Mouse (Mus musculus) heart, adult 11 months (tissue): Measurements from ENCODE around the gene AC109138.7.

ENCODE experiments used
- DNase-seq: peaks from one replicate; pipeline ENCODE4 v3.0.0; 2022

AC109138.7 gene

GRCm38 (mm10) chr19:4214071-4214770 is at the start of gene AC109138.7, which contains the start of gene Clcf1:
TSS of gene AC109138.7 (plus strand) at chr19:4214357.
TSS of gene Clcf1 (plus strand) at chr19:4214238.
- DNase-seq, result peak; percentile 97

GRCm38 (mm10) chr19:4164721-4165120 is 49.4 kb upstream of the AC109138.7 start:
- DNase-seq, result no peak

- no peak for DNase-seq
Measured at GRCm38 (mm10) chr19:4166678-4167476, 47.3 kb upstream of the AC109138.7 start.

- DNase-seq, result peak; percentile 100
Measured at GRCm38 (mm10) chr19:4169378-4169784, 44.8 kb upstream of the AC109138.7 start.

GRCm38 (mm10) chr19:4169810-4170209 is 44.3 kb upstream of the AC109138.7 start:
- peak; percentile 97 for DNase-seq

GRCm38 (mm10) chr19:4170723-4171392 is 43.3 kb upstream of the AC109138.7 start:
- DNase-seq, result peak; percentile 94

- DNase-seq, result peak; percentile 97
Measured at GRCm38 (mm10) chr19:4171393-4172290, 42.5 kb upstream of the AC109138.7 start.

- no peak for DNase-seq
Measured at GRCm38 (mm10) chr19:4172925-4173324, 41.2 kb upstream of the AC109138.7 start.

- DNase-seq, result peak; percentile 96
Measured at GRCm38 (mm10) chr19:4175368-4175947, 38.7 kb upstream of the AC109138.7 start, which contains the start of gene Carns1. TSS of gene Carns1 (minus strand) at chr19:4175479.

- DNase-seq, result no peak
Measured at GRCm38 (mm10) chr19:4180411-4180810, 33.7 kb upstream of the AC109138.7 start.

- DNase-seq, result peak; percentile 96
Measured at GRCm38 (mm10) chr19:4181892-4182291, 32.3 kb upstream of the AC109138.7 start.

- DNase-seq, result no peak
Measured at GRCm38 (mm10) chr19:4183689-4184088, 30.5 kb upstream of the AC109138.7 start.

GRCm38 (mm10) chr19:4184976-4185975 is 28.9 kb upstream of the AC109138.7 start:
- peak; percentile 93 for DNase-seq

GRCm38 (mm10) chr19:4187303-4187702 is 26.9 kb upstream of the AC109138.7 start:
- no peak for DNase-seq

- peak; percentile 93 for DNase-seq
Measured at GRCm38 (mm10) chr19:4189051-4189620, 25.0 kb upstream of the AC109138.7 start.

- peak; percentile 97 for DNase-seq
Measured at GRCm38 (mm10) chr19:4190831-4191334, 23.3 kb upstream of the AC109138.7 start, which contains the start of gene Tbc1d10c. TSS of gene Tbc1d10c (minus strand) at chr19:4191284.

- peak; percentile 99 for DNase-seq
Measured at GRCm38 (mm10) chr19:4191528-4192250, 22.5 kb upstream of the AC109138.7 start, which contains the start of gene Ppp1ca. TSS of gene Ppp1ca (plus strand) at chr19:4192065.

GRCm38 (mm10) chr19:4192251-4192985 is 21.7 kb upstream of the AC109138.7 start:
- peak; percentile 95 for DNase-seq
